ENCODE assay signal across 8 mouse cellular contexts in the genomic region with DNA sequence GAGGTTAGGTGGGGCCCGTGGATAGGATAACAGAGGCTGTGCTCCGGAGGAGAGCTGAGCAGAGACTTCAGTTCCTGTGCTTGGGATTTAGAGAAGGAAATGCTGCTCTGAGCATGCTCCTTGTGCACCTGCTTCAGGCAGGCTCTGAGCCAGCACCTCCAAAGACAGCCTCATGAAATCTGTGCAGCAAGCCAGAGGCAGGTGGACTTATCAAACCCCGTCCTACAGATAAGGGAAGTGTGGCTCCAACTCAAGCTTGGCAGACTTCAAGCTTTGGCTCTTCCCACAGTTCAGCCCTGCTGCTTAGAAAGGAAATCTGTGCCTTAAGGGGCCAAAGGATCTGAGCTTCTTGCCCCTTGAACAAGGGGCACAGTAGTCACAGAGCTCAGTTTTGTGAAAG. TPM values are rescaled to one million over a fixed set of nuclear protein-coding genes. Genes with fewer than 3 reads are reported as not detected.
DNase-seq lines count a peak whose midpoint lies in the region; ATAC-seq and TF ChIP-seq lines count a peak whose summit lies in the region.
"Had no signal": no experiment of that assay in that cellular context is flagged by ENCODE, and none has a peak within 500 bp of the region (broad histone marks: within the 10 kb centered on the region; RNA-seq: fewer than 3 reads in every experiment).

No protein-coding gene starts in this region.

- H3K27me3 ChIP-seq in lung, embryonic 15.5 days = no peaks in the 10 kb centered on the region
- H3K27me3 ChIP-seq in embryonic facial prominence, embryonic 11.5 days (ENCODE audit: control insufficient read depth, insufficient read depth, low read length) = no peaks in the 10 kb centered on the region
- H3K27me3 ChIP-seq in hindbrain, embryonic 14.5 days (ENCODE audit: control insufficient read depth, insufficient read depth, low read length) = no peaks in the 10 kb centered on the region

- no peak for TF ChIP-seq CTCF in olfactory bulb, adult 2 months (IDR thresholded peaks at IDR 0.05; ENCODE audit: insufficient read depth, low read depth, low read length)

- no peak overlapping the region for H3K4me2 ChIP-seq in lung, embryonic 15.5 days
- no peak overlapping the region for H3K4me2 ChIP-seq in embryonic facial prominence, embryonic 11.5 days (ENCODE audit: low read depth, low read length)
- peak overlapping the region; percentile 37 for H3K4me2 ChIP-seq in hindbrain, embryonic 14.5 days (replicated peaks)

- no peak for TF ChIP-seq POLR2A in olfactory bulb, adult 2 months (IDR thresholded peaks at IDR 0.05; ENCODE audit: insufficient read depth, low read depth, low read length)

- no peak overlapping the region for H3K4me3 ChIP-seq in lung, embryonic 15.5 days
- no peak overlapping the region for H3K4me3 ChIP-seq in embryonic facial prominence, embryonic 11.5 days (ENCODE audit: low read depth, low read length)
- H3K4me3 ChIP-seq in hindbrain, embryonic 14.5 days (replicated peaks; ENCODE audit: low read length) = no peak overlapping the region
- H3K4me3 ChIP-seq in olfactory bulb, adult 2 months (ENCODE audit: insufficient read depth, low read depth, low read length) = peak overlapping the region; percentile 4; the same call in 1 of the 2 replicates

- H3K9me3 ChIP-seq in lung, embryonic 15.5 days = no peaks in the 10 kb centered on the region
- H3K9me3 ChIP-seq in embryonic facial prominence, embryonic 11.5 days (replicated peaks; ENCODE audit: control insufficient read depth, low read length) = no peaks in the 10 kb centered on the region
- H3K9me3 ChIP-seq in hindbrain, embryonic 14.5 days (ENCODE audit: control insufficient read depth, low read length) = no peaks in the 10 kb centered on the region

- ATAC-seq in lung, embryonic 15.5 days (ENCODE audit: borderline replicate concordance, extremely low read depth, low FRiP score, low TSS enrichment) = no peak
- no peak for ATAC-seq in embryonic facial prominence, embryonic 11.5 days (replicated peaks; ENCODE audit: insufficient number of reproducible peaks, low FRiP score, low TSS enrichment, low read depth)
- no peak for ATAC-seq in hindbrain, embryonic 14.5 days (ENCODE audit: low FRiP score)
- no peak for ATAC-seq in inflammation-experienced regulatory T-cells, adult 6 months

- H3K27ac ChIP-seq in lung, embryonic 15.5 days = peak overlapping the region; percentile 51
- H3K27ac ChIP-seq in embryonic facial prominence, embryonic 11.5 days (replicated peaks; ENCODE audit: low read depth, low read length) = no peak overlapping the region
- peak overlapping the region; percentile 57 for H3K27ac ChIP-seq in hindbrain, embryonic 14.5 days
- H3K27ac ChIP-seq in olfactory bulb, adult 2 months (ENCODE audit: insufficient read depth, low read depth, low read length) = peak overlapping the region; percentile 91
- H3K27ac ChIP-seq: liver, embryonic 14.5 days had no signal

- DNase-seq in lung, postnatal 25 days (ENCODE audit: low spot score) = no peak
- no peak for DNase-seq in embryonic facial prominence, embryonic 11.5 days (ENCODE audit: low spot score)
- no peak for DNase-seq in hindbrain, embryonic 14.5 days (ENCODE audit: low spot score)
- DNase-seq in embryo, embryonic 10 days (ENCODE audit: low spot score) = no peak

- peaks cover 72% of the 10 kb centered on the region for H3K4me1 ChIP-seq in lung, embryonic 15.5 days
- peaks cover 14% of the 10 kb centered on the region for H3K4me1 ChIP-seq in embryonic facial prominence, embryonic 11.5 days (ENCODE audit: control insufficient read depth, insufficient read depth, low read length)
- H3K4me1 ChIP-seq in hindbrain, embryonic 14.5 days (replicated peaks; ENCODE audit: control insufficient read depth, insufficient read depth, low read length) = peaks cover 57% of the 10 kb centered on the region
- peaks cover 51% of the 10 kb centered on the region for H3K4me1 ChIP-seq in olfactory bulb, adult 2 months (ENCODE audit: control insufficient read depth, insufficient read depth, low read length)

- H3K9ac ChIP-seq in lung, embryonic 15.5 days = no peak overlapping the region
- H3K9ac ChIP-seq in embryonic facial prominence, embryonic 11.5 days (replicated peaks; ENCODE audit: low read length) = peak overlapping the region; percentile 18; the same call in 1 of the 2 replicates
- peak overlapping the region; percentile 28; the same call in 1 of the 2 replicates for H3K9ac ChIP-seq in hindbrain, embryonic 14.5 days
- H3K9ac ChIP-seq: liver, embryonic 14.5 days had no signal

- H3K36me3 ChIP-seq in lung, embryonic 15.5 days = no peaks in the 10 kb centered on the region
- H3K36me3 ChIP-seq in embryonic facial prominence, embryonic 11.5 days (replicated peaks; ENCODE audit: control insufficient read depth, insufficient read depth, low read depth, low read length) = no peaks in the 10 kb centered on the region; the same call in 1 of the 2 replicates
- peaks cover 14% of the 10 kb centered on the region for H3K36me3 ChIP-seq in hindbrain, embryonic 14.5 days (replicated peaks; ENCODE audit: control insufficient read depth, insufficient read depth)

- WGBS in lung, embryonic 15.5 days = 40% methylated on average over 3 of the region's 3 CpGs
- WGBS in embryonic facial prominence, embryonic 11.5 days = 52% methylated on average over 3 of the region's 3 CpGs
- 66% methylated on average over 3 of the region's 3 CpGs for WGBS in hindbrain, embryonic 14.5 days
- WGBS in olfactory bulb, adult 2 months = 14% methylated on average over 3 of the region's 3 CpGs

RNA-seq across cellular contexts. Expression of gene Myl9, which starts 48.3 kb away (rescaled TPM):
- polyA plus RNA-seq in lung, embryonic 15.5 days (2015; fragmentation: Nextera tagmentation; extraction: Ambion mirVana) = 443 and 454 TPM in 2 replicates
- polyA plus RNA-seq in embryonic facial prominence, embryonic 11.5 days (2014; fragmentation: Nextera tagmentation; extraction: Ambion mirVana) = 128 and 151 TPM in 2 replicates
- polyA plus RNA-seq in hindbrain, embryonic 14.5 days (2014; fragmentation: Nextera tagmentation; extraction: Ambion mirVana) = 41.4 and 47.1 TPM in 2 replicates
- not detected in 2 replicates for polyA plus RNA-seq in olfactory bulb, adult 2 months (2012; ENCODE audit: insufficient read depth, insufficient read length, low replicate concordance, missing spikeins)
- polyA plus RNA-seq in inflammation-experienced regulatory T-cells, adult 6 months (2017; shearing (Covaris generic)) = not detected
